14 mouse cellular contexts compared by ENCODE assay signal in genomic region chr4:155670236-155670635, GRCm38 (mm10). TPM values are rescaled to one million over a fixed set of nuclear protein-coding genes. Genes with fewer than 3 reads are reported as not detected.
"Had no signal": no experiment of that assay in that cellular context is flagged by ENCODE, and none has a peak within 500 bp of the region (broad histone marks: within the 10 kb centered on the region; RNA-seq: fewer than 3 reads in every experiment).

No protein-coding gene starts in this region.

RNA-seq across cellular contexts. Expression of gene Gm10563, which starts 25.0 kb away (rescaled TPM):
- total RNA-seq: layer of hippocampus, postnatal 25 days; left cerebral cortex, adult 2 months; left cerebral cortex, postnatal 14 days; megakaryocyte, adult 5-6 weeks had no signal
- polyA plus RNA-seq: kidney, adult 2 months; kidney, embryonic 16.5 days; limb, embryonic 11.5 days; limb, embryonic 15.5 days; liver, embryonic 14.5 days; lung, adult 2 months; midbrain, embryonic 11.5 days; midbrain, embryonic 16.5 days; neural tube, embryonic 15.5 days; urinary bladder, adult 2 months had no signal
